Comparison of ENCODE assay signal across 8 mouse cellular contexts in the genomic region with DNA sequence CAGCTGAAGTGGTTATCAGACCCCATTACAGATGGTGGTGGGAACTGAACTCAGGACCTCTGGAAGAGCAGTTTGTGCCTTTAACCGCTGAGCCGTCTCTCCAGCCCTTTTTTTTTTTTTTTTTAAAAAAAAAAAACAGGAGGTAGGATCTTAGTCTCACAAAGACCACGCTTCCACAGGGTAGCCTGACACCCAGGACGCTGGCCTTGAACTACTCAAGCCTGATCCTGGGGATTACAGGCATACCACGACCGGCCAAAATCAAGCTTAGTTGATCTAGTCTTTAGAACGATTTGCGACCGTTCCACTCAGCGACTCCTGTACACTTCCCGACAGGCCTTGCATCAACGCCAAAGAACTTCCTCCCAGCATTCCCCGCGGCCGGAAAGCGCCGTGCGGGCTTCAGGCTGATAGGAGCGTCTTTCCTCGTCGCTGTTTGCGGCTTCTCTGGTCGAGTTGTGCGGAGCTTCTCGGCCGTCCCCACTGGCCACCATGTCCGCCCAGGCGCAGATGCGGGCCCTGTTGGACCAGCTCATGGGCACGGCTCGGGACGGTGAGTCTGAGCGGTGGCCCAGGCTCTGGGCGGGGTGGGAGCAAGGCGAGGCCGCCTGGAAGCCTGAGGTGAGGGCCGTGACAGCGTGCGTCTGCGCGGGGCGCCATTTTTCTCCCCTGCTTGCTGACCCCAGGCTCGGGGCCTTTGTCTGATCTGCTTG. TPM values are rescaled to one million over a fixed set of nuclear protein-coding genes. Genes with fewer than 3 reads are reported as not detected.
DNase-seq lines count a peak whose midpoint lies in the region; ATAC-seq lines count a peak whose summit lies in the region.

TSS of gene Luc7l (plus strand) at position 358 of the 713 bp plus-strand sequence.

- no peaks in the 10 kb centered on the region for H3K9me3 ChIP-seq in forebrain, embryonic 11.5 days (ENCODE audit: control insufficient read depth, low read length)
- no peaks in the 10 kb centered on the region for H3K9me3 ChIP-seq in heart, embryonic 16.5 days (replicated peaks; ENCODE audit: control insufficient read depth, low read length)
- H3K9me3 ChIP-seq in liver, embryonic 15.5 days (replicated peaks) = no peaks in the 10 kb centered on the region
- no peaks in the 10 kb centered on the region for H3K9me3 ChIP-seq in neural tube, embryonic 12.5 days

- H3K4me2 ChIP-seq in forebrain, embryonic 11.5 days (ENCODE audit: low read depth, low read length, severe bottlenecking) = peak within 1 kb of the TSS; percentile 75
- peak within 1 kb of the TSS; percentile 89 for H3K4me2 ChIP-seq in heart, embryonic 16.5 days (ENCODE audit: low read depth, low read length)
- H3K4me2 ChIP-seq in liver, embryonic 15.5 days = peak within 1 kb of the TSS; percentile 74
- H3K4me2 ChIP-seq in neural tube, embryonic 12.5 days (replicated peaks) = peak within 1 kb of the TSS; percentile 68

- WGBS in forebrain, embryonic 11.5 days = under 1% methylated on average over 43 of the region's 43 CpGs
- WGBS in heart, embryonic 16.5 days = under 1% methylated on average over 41 of the region's 43 CpGs
- WGBS in liver, embryonic 15.5 days (ENCODE audit: insufficient replicate concordance) = under 1% methylated on average over 43 of the region's 43 CpGs
- under 1% methylated on average over 43 of the region's 43 CpGs for WGBS in neural tube, embryonic 12.5 days

- peak within 1 kb of the TSS; percentile 94 for H3K27ac ChIP-seq in forebrain, embryonic 11.5 days (ENCODE audit: low read depth, low read length)
- peak within 1 kb of the TSS; percentile 99 for H3K27ac ChIP-seq in heart, embryonic 16.5 days (ENCODE audit: low read length)
- H3K27ac ChIP-seq in liver, embryonic 15.5 days (replicated peaks) = peak within 1 kb of the TSS; percentile 97
- peak within 1 kb of the TSS; percentile 91 for H3K27ac ChIP-seq in neural tube, embryonic 12.5 days

- H3K4me3 ChIP-seq in forebrain, embryonic 11.5 days (ENCODE audit: low read depth, low read length) = peak within 1 kb of the TSS; percentile 98
- H3K4me3 ChIP-seq in heart, embryonic 16.5 days (ENCODE audit: low read length) = peak within 1 kb of the TSS; percentile 77
- peak within 1 kb of the TSS; percentile 93 for H3K4me3 ChIP-seq in liver, embryonic 15.5 days (replicated peaks)
- H3K4me3 ChIP-seq in neural tube, embryonic 12.5 days = peak within 1 kb of the TSS; percentile 99

- H3K9ac ChIP-seq in forebrain, embryonic 11.5 days (ENCODE audit: low read length) = peak within 1 kb of the TSS; percentile 97
- peak within 1 kb of the TSS; percentile 96 for H3K9ac ChIP-seq in heart, embryonic 16.5 days (ENCODE audit: low read length)
- H3K9ac ChIP-seq in liver, embryonic 15.5 days = peak within 1 kb of the TSS; percentile 93
- peak within 1 kb of the TSS; percentile 95 for H3K9ac ChIP-seq in neural tube, embryonic 12.5 days

- DNase-seq in CD8-positive naive resting alpha-beta T cell, adult 2 months (ENCODE audit: low read depth in 2 of 2, low spot score in 2 of 2) = peak; percentile 86 to 87
- DNase-seq in c-Kit-positive CD71-negative TER-119-negative erythroid progenitor cells, embryonic 14.5 days (ENCODE audit: low read depth) = peak; percentile 92
- peak; percentile 96 for DNase-seq in forebrain, embryonic 11.5 days (ENCODE audit: low spot score)
- DNase-seq in kidney, postnatal 36 days = peak; percentile 96 to 97
- DNase-seq in telencephalon, adult 2 months (ENCODE audit: low read depth, low spot score) = peak; percentile 97

- ATAC-seq in forebrain, embryonic 11.5 days (replicated peaks; ENCODE audit: low FRiP score) = peak; percentile 94
- ATAC-seq in heart, embryonic 16.5 days (replicated peaks; ENCODE audit: extremely low read depth, insufficient read depth, low FRiP score) = peak; percentile 96
- ATAC-seq in liver, embryonic 15.5 days (ENCODE audit: insufficient read depth) = peak; percentile 96
- ATAC-seq in neural tube, embryonic 12.5 days (ENCODE audit: low FRiP score, low read depth) = peak; percentile 92

- no peaks in the 10 kb centered on the region for H3K4me1 ChIP-seq in forebrain, embryonic 11.5 days (replicated peaks; ENCODE audit: control insufficient read depth, insufficient read depth, low read length)
- H3K4me1 ChIP-seq in heart, embryonic 16.5 days (ENCODE audit: control insufficient read depth, insufficient read depth, low read length) = peaks cover 10% of the 10 kb centered on the region
- peaks cover 24% of the 10 kb centered on the region for H3K4me1 ChIP-seq in liver, embryonic 15.5 days (replicated peaks)
- H3K4me1 ChIP-seq in neural tube, embryonic 12.5 days = peaks cover 9% of the 10 kb centered on the region

- H3K36me3 ChIP-seq in forebrain, embryonic 11.5 days (ENCODE audit: control insufficient read depth, insufficient read depth, low read length) = peaks cover 3% of the 10 kb centered on the region; the same call in 1 of the 2 replicates
- peaks cover 7% of the 10 kb centered on the region for H3K36me3 ChIP-seq in heart, embryonic 16.5 days (ENCODE audit: control insufficient read depth, insufficient read depth)
- H3K36me3 ChIP-seq in liver, embryonic 15.5 days (replicated peaks) = peaks cover 17% of the 10 kb centered on the region
- peaks cover 15% of the 10 kb centered on the region for H3K36me3 ChIP-seq in neural tube, embryonic 12.5 days

- H3K27me3 ChIP-seq in forebrain, embryonic 11.5 days (ENCODE audit: control insufficient read depth, insufficient read depth, low read length) = no peaks in the 10 kb centered on the region
- no peaks in the 10 kb centered on the region for H3K27me3 ChIP-seq in heart, embryonic 16.5 days (ENCODE audit: control insufficient read depth, insufficient read depth, low read length)
- no peaks in the 10 kb centered on the region for H3K27me3 ChIP-seq in liver, embryonic 15.5 days
- H3K27me3 ChIP-seq in neural tube, embryonic 12.5 days (replicated peaks) = no peaks in the 10 kb centered on the region

RNA-seq across cellular contexts. Expression of gene Luc7l, which starts in this region (rescaled TPM):
- polyA plus RNA-seq in forebrain, embryonic 11.5 days (2014; fragmentation: Nextera tagmentation; extraction: Ambion mirVana) = 134 and 151 TPM in 2 replicates
- 53.8 and 56.0 TPM in 2 replicates for polyA plus RNA-seq in heart, embryonic 16.5 days (2015; fragmentation: Nextera tagmentation; extraction: Ambion mirVana)
- 28.9 and 29.0 TPM in 2 replicates for polyA plus RNA-seq in liver, embryonic 15.5 days (2015; fragmentation: Nextera tagmentation; extraction: Ambion mirVana)
- 141 and 146 TPM in 2 replicates for polyA plus RNA-seq in neural tube, embryonic 12.5 days (2016; fragmentation: Nextera tagmentation; extraction: Ambion mirVana)

Comparison
In these comparisons a context has a peak if more than half of its experiments do, and no peak if none do; other contexts are left out.
1. Peak in every context shown above with its lines: DNase-seq, ATAC-seq, H3K4me3 ChIP-seq and H3K27ac ChIP-seq.